Mouse (Mus musculus) heart, embryonic 14.5 days (tissue): ENCODE measurements at regions not wholly inside any gene's neighbourhood (a gene's known extent, or its start where the extent isn't known, plus 50 kb on each side); places are given as distances from the start of the nearest gene placed in this dataset.

Experiments used
- ATAC-seq: fragments of 200-750 bp; cut with Nextera tagmentation; 2 replicates; pipeline ENCODE4 v1.8.0; 2017; ENCODE audit warnings: low read depth, moderate TSS enrichment; ENCODE audit not compliant: insufficient number of reproducible peaks, insufficient read depth, low FRiP score
- H3K27ac ChIP-seq, 2 experiments: fragments of 200-500 bp in 1 of 2; fragments of 300-500 bp in 1 of 2; sonication (generic) in 1 of 2; replicated peaks in 1 of 2; 2 replicates each; pipeline ENCODE4 v1.5.1; 2012 to 2014; ENCODE audit warnings: low read depth in 2 of 2, low read length in 2 of 2, control low read depth in 1 of 2, mild to moderate bottlenecking in 1 of 2, mixed read lengths in 1 of 2; ENCODE audit not compliant: control insufficient read depth in 1 of 2, insufficient read depth in 1 of 2
- H3K27me3 ChIP-seq: fragments of 300-500 bp; sonication (generic); 2 replicates; pipeline ENCODE4 v1.6.1; 2014; ENCODE audit warnings: mild to moderate bottlenecking, low read length, control low read depth; ENCODE audit not compliant: control insufficient read depth, insufficient read depth
- H3K36me3 ChIP-seq: fragments of 300-500 bp; sonication (generic); 2 replicates; pipeline ENCODE4 v1.6.1; 2014; ENCODE audit warnings: mild to moderate bottlenecking, control low read depth, low read length, mixed read lengths; ENCODE audit not compliant: control insufficient read depth, insufficient read depth
- H3K4me1 ChIP-seq, 2 experiments: fragments of 200-500 bp in 1 of 2; fragments of 300-500 bp in 1 of 2; sonication (generic) in 1 of 2; 2 replicates each; pipeline ENCODE4 v1.6.1; 2012 to 2014; ENCODE audit warnings: low read length in 2 of 2, control low read depth in 1 of 2, mixed read lengths in 1 of 2; ENCODE audit not compliant: control insufficient read depth in 2 of 2, insufficient read depth in 2 of 2
- H3K4me2 ChIP-seq: fragments of 300-500 bp; sonication (generic); 2 replicates; pipeline ENCODE4 v1.6.1; 2014; ENCODE audit warnings: mild to moderate bottlenecking, low read length
- H3K4me3 ChIP-seq, 2 experiments: fragments of 200-500 bp in 1 of 2; fragments of 300-500 bp in 1 of 2; sonication (generic) in 1 of 2; 2 replicates each; pipeline ENCODE4 v1.5.1; 2012 to 2014; ENCODE audit warnings: low read length in 2 of 2, mild to moderate bottlenecking in 2 of 2, control low read depth in 1 of 2, low read depth in 1 of 2, moderate library complexity in 1 of 2; ENCODE audit not compliant: control insufficient read depth in 1 of 2, insufficient read depth in 1 of 2
- H3K9ac ChIP-seq: fragments of 300-500 bp; sonication (generic); 2 replicates; pipeline ENCODE4 v1.6.1; 2014; ENCODE audit warnings: mild to moderate bottlenecking, low read length
- H3K9me3 ChIP-seq: fragments of 300-500 bp; sonication (generic); 2 replicates; pipeline ENCODE4 v1.6.1; 2016; ENCODE audit warnings: low read length, control low read depth; ENCODE audit not compliant: control insufficient read depth
- WGBS: fragments of 180-500 bp; shearing (Covaris S2); extraction: QIAGEN DNeasy Blood & Tissue Kit; methylation state at CpG from one replicate; pipeline ENCODE4 v1.1.7; 2014; 5-methylcytosine and 5-hydroxymethylcytosine counted together

GRCm38 (mm10) chr8:27677143-27678106 is 230.0 kb downstream of the Poteg start:
- ATAC-seq, result no peak
- Histone ChIP-seq H3K9me3 (no peaks in the 10 kb centered on the region), H3K4me3 (peak overlapping the region in 1 of 2 experiments; percentile 4; a peak in 1 of 4 replicates), H3K4me1 (no peaks in the 10 kb centered on the region), H3K27me3 (no peaks in the 10 kb centered on the region), H3K9ac (no peak overlapping the region), H3K27ac (no peak overlapping the region), H3K36me3 (no peaks in the 10 kb centered on the region), H3K4me2 (peak overlapping the region; percentile 18; the same call in 1 of the 2 replicates)
- 25% methylated on average over 13 of the region's 13 CpGs for WGBS

- 10% methylated on average over 2 of the region's 2 CpGs for WGBS
- ATAC-seq, result no peak
- Histone ChIP-seq H3K4me2 (no peak overlapping the region), H3K36me3 (no peaks in the 10 kb centered on the region), H3K4me3 (no peak overlapping the region), H3K9ac (no peak overlapping the region), H3K27ac (no peak overlapping the region), H3K27me3 (no peaks in the 10 kb centered on the region), H3K4me1 (no peaks in the 10 kb centered on the region), H3K9me3 (no peaks in the 10 kb centered on the region)
These were observed 231.7 kb downstream of the Poteg start for GRCm38 (mm10) chr8:27679164-27679563.

- ATAC-seq, result no peak
- Histone ChIP-seq H3K27me3 (no peaks in the 10 kb centered on the region), H3K4me1 (no peaks in the 10 kb centered on the region), H3K4me2 (no peak overlapping the region), H3K4me3 (no peak overlapping the region), H3K9ac (no peak overlapping the region), H3K9me3 (no peaks in the 10 kb centered on the region), H3K27ac (no peak overlapping the region), H3K36me3 (no peaks in the 10 kb centered on the region)
- 72% methylated on average over 6 of the region's 6 CpGs for WGBS
These were observed 274.5 kb downstream of the Poteg start for GRCm38 (mm10) chr8:27721988-27722387.

GRCm38 (mm10) chr8:27770296-27770695 is 322.8 kb downstream of the Poteg start:
- no peaks in the 10 kb centered on the region for H3K9me3 ChIP-seq
- no peaks in the 10 kb centered on the region for H3K27me3 ChIP-seq
- H3K9ac ChIP-seq, result no peak overlapping the region
- no peak overlapping the region for H3K4me3 ChIP-seq
- H3K36me3 ChIP-seq, result no peaks in the 10 kb centered on the region
- WGBS, result 70% methylated on average over 6 of the region's 6 CpGs
- no peak overlapping the region; the same call in 1 of the 2 replicates for H3K4me2 ChIP-seq
- no peaks in the 10 kb centered on the region for H3K4me1 ChIP-seq
- no peak overlapping the region for H3K27ac ChIP-seq
- ATAC-seq, result no peak

- Histone ChIP-seq H3K9me3 (no peaks in the 10 kb centered on the region), H3K27ac (no peak overlapping the region), H3K9ac (no peak overlapping the region), H3K4me2 (peak overlapping the region; percentile 23), H3K4me1 (no peaks in the 10 kb centered on the region), H3K27me3 (no peaks in the 10 kb centered on the region), H3K36me3 (no peaks in the 10 kb centered on the region), H3K4me3 (no peak overlapping the region)
- ATAC-seq, result no peak
- WGBS, result 47% methylated on average over 8 of the region's 8 CpGs
These were observed 323.3 kb downstream of the Poteg start for GRCm38 (mm10) chr8:27770803-27771202.

GRCm38 (mm10) chr8:27771250-27771649 is 323.8 kb downstream of the Poteg start:
- Histone ChIP-seq H3K9me3 (no peaks in the 10 kb centered on the region), H3K27me3 (no peaks in the 10 kb centered on the region), H3K36me3 (no peaks in the 10 kb centered on the region), H3K4me2 (no peak overlapping the region), H3K9ac (no peak overlapping the region), H3K4me1 (no peaks in the 10 kb centered on the region), H3K4me3 (no peak overlapping the region), H3K27ac (no peak overlapping the region)
- ATAC-seq, result no peak

- Histone ChIP-seq H3K4me2 (no peak overlapping the region), H3K27ac (no peak overlapping the region), H3K36me3 (no peaks in the 10 kb centered on the region), H3K9me3 (no peaks in the 10 kb centered on the region), H3K27me3 (no peaks in the 10 kb centered on the region), H3K4me1 (no peaks in the 10 kb centered on the region), H3K9ac (no peak overlapping the region), H3K4me3 (no peak overlapping the region)
- WGBS, result 62% methylated on average over 3 of the region's 3 CpGs
- no peak for ATAC-seq
These were observed 331.5 kb downstream of the Poteg start for GRCm38 (mm10) chr8:27778982-27779381.
